Mouse (Mus musculus): ENCODE measurements around the gene Pigu. TPM values are rescaled to one million over a fixed set of nuclear protein-coding genes. Genes with fewer than 3 reads are reported as not detected.
A peak's percentile ranks its signal among the peaks of the same experiment; 100 is the strongest.

Gene Pigu
- 51.5 and 56.7 TPM in 2 replicates for polyA plus RNA-seq (2016; fragmentation: Nextera tagmentation; extraction: Ambion mirVana)

DNA sequence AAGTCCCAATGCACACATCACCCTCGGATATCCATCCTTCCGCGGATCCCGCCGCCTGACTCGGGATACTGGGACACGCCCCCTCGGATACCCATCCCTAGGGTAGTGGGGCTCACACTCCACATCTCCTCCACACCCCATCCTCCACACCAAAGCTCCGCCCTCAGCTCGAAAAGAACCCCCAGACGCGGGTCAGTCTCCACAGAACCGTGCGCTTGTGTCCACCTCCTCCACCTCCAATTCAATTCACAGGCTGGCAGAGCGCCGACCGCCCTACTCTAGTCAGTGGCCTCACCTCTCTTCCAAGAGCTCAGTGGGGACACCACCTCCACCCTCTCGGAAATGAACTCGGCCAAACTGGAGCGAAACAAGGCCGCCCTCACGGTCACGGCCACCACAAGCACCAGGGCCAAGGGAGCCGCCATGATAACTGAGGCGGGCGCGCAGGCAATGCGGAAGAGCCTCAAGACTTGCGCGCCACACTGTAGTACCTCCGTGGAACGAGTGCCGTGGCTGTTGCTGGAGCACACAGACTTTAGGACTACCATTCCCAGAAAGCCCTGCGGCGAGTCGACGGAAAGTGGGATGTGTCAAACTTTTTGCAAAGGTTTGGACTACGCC is at the start of gene Pigu:
Pigu (minus strand) TSS at position 460 of the 621 bp plus-strand sequence.
- no peaks in the 10 kb centered on the region for H3K9me3 ChIP-seq
- H3K36me3 ChIP-seq (replicated peaks) = no peaks in the 10 kb centered on the region
- H3K4me3 ChIP-seq = peak within 1 kb of the TSS; percentile 76
- peak; percentile 93 for DNase-seq (ENCODE audit: low spot score)
- no peaks in the 10 kb centered on the region for H3K27me3 ChIP-seq (replicated peaks; ENCODE audit: low read depth, poor library complexity, severe bottlenecking)
- peak within 1 kb of the TSS; percentile 90 for H3K27ac ChIP-seq (replicated peaks)
- H3K4me1 ChIP-seq = peaks cover 18% of the 10 kb centered on the region
- under 1% methylated on average over 38 of the region's 38 CpGs for WGBS

DNA sequence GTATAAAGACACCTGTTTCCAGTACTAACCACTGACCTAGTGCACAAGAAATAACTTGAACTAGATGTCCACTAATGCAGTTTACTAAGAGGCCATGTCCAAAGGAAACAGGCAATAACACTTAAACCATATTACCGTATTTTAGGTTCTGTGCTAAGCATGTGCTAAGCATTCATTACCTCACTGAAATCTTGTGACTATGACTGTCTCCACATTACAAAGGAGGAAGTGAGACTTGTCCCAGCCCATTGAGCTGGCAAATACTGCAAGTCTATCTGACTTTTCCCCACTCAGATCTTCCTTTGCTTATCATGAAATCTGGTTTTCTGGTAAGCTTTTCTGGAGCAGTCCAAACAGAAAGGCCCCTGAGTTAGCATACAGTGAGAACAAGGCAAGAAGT is 47.4 kb upstream of the Pigu start:
- Histone ChIP-seq H3K4me3 (no peak overlapping the region), H3K27ac (replicated peaks) (no peak overlapping the region), H3K4me1 (no peaks in the 10 kb centered on the region), H3K9me3 (no peaks in the 10 kb centered on the region), H3K27me3 (replicated peaks; ENCODE audit: low read depth, poor library complexity, severe bottlenecking) (no peaks in the 10 kb centered on the region), H3K36me3 (replicated peaks) (peaks cover 86% of the 10 kb centered on the region)
- DNase-seq (ENCODE audit: low spot score) = no peak
- 95% methylated on average over 1 of the region's 1 CpGs for WGBS

DNA sequence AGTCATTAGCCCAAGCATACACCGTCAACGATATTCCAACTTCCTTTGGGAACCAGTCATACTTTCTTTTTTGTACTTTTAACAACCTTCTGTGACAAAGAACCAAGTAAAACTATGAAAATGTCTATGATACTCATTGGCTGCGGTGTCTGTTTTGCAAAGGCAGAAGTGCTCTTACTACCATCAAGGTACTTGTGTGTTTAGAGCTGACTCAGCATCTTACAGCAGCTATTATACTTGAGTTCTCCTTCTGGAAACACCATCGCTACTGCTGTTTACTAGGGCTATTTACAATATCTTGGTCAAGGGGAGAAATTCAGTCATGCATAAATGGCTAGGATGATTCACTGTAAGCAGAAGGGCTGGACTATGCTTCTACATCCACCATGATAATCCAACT is 44.7 kb upstream of the Pigu start:
- 96% methylated on average over 4 of the region's 4 CpGs for WGBS
- Histone ChIP-seq H3K36me3 (replicated peaks) (peaks cover 86% of the 10 kb centered on the region), H3K9me3 (no peaks in the 10 kb centered on the region), H3K4me3 (no peak overlapping the region), H3K4me1 (no peaks in the 10 kb centered on the region), H3K27ac (replicated peaks) (no peak overlapping the region), H3K27me3 (replicated peaks; ENCODE audit: low read depth, poor library complexity, severe bottlenecking) (no peaks in the 10 kb centered on the region)
- no peak for DNase-seq (ENCODE audit: low spot score)

DNA sequence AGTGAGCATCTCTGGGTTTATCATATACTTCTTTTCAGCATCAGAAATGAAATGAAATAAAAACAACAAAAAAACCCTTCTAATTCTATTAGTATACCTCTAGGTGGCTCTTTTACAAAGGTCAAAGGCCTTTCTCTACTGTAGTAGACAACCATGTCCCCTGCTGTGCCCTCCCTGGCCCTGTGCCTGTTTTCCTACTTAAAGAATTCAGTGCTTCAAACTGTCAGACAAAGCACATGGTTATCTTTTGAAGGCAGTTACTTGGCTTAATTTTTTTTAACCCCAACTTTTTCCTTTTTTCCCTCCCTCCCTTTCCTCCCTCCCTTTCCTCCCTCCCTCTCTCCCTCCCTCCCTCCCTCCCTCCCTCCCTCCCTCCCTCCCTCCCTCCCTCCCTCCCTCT is 43.0 kb upstream of the Pigu start:
- H3K27ac ChIP-seq (replicated peaks) = no peak overlapping the region

DNA sequence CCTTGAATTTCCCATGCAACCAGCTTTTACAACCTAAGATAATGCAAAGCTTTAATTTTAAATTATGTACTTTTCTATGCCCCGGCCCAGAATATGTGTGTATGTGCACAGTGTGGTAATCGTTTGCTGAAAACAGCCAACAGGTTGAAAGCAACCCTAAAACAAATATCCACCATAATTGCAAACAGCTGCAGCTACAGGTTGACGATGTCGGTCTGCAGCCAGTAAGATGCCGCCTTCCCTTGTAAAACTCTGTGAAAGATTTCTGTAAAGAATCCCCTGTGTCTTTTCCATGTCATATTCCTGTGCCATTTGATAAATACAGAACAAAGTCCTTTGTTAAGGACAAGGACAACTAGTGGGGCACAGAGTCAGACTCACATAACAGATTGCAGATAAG is 37.4 kb upstream of the Pigu start:
- no peak overlapping the region for H3K27ac ChIP-seq (replicated peaks)
- H3K27me3 ChIP-seq (replicated peaks; ENCODE audit: low read depth, poor library complexity, severe bottlenecking) = no peaks in the 10 kb centered on the region
- no peak overlapping the region for H3K4me3 ChIP-seq
- H3K36me3 ChIP-seq (replicated peaks) = peaks cover 84% of the 10 kb centered on the region
- DNase-seq (ENCODE audit: low spot score) = no peak
- 44% methylated on average over 5 of the region's 5 CpGs for WGBS
- no peaks in the 10 kb centered on the region for H3K9me3 ChIP-seq
- H3K4me1 ChIP-seq = peaks cover 5% of the 10 kb centered on the region; the same call in 1 of the 2 replicates

More for the DNA sequence above, 43.0 kb upstream of the Pigu start:
- Histone ChIP-seq H3K9me3 (no peaks in the 10 kb centered on the region), H3K4me3 (no peak overlapping the region), H3K36me3 (replicated peaks) (peaks cover 86% of the 10 kb centered on the region), H3K27me3 (replicated peaks; ENCODE audit: low read depth, poor library complexity, severe bottlenecking) (no peaks in the 10 kb centered on the region), H3K4me1 (no peaks in the 10 kb centered on the region)
- no peak for DNase-seq (ENCODE audit: low spot score)

DNA sequence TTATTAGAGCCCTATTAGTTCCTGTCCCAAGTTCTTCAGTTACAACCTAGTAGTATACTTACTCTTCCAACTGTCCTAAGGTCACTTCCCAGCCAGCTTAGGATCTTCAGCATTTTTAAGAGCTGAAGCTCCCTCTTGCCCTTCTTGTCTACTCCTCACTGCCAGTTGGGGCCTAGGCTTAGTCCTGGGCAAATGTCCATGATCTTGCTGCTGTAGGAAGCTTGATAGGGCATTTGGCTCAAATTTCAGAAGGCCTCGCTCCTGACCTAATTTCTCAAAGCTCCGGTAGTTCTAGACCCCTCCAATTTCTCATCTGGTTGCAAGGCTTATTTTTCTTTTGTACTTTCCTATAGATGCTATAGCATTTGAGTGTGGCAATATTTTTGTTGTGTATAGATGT is 31.3 kb upstream of the Pigu start:
- no peaks in the 10 kb centered on the region for H3K9me3 ChIP-seq
- H3K27ac ChIP-seq (replicated peaks) = no peak overlapping the region
- H3K4me3 ChIP-seq = no peak overlapping the region
- H3K27me3 ChIP-seq (replicated peaks; ENCODE audit: low read depth, poor library complexity, severe bottlenecking) = peaks cover 20% of the 10 kb centered on the region
- H3K4me1 ChIP-seq = peaks cover 21% of the 10 kb centered on the region
- WGBS = 89% methylated on average over 2 of the region's 2 CpGs
- peaks cover 82% of the 10 kb centered on the region for H3K36me3 ChIP-seq (replicated peaks)
- DNase-seq (ENCODE audit: low spot score) = no peak

DNA sequence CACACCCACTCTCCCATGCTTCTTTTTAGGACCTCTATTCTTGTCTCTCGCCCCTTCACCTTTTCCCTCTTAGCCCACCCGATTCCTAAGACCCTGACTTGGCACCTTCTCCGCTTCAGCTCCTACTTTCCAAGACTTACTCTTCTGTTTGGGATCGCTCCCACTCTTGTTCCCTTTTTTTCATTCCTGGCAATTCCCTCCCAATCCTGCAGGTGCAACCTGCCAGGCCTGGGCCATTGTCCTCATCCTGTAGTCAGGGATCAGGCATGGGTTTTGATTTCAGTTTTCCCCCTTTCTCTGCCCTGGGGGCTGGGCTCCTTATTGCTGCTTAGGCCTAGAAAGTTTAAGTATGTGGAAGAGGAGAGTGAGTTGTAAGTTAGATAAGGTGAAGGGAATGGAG is 29.8 kb upstream of the Pigu start:
- peaks cover 72% of the 10 kb centered on the region for H3K36me3 ChIP-seq (replicated peaks)
- 54% methylated on average over 4 of the region's 4 CpGs for WGBS

DNA sequence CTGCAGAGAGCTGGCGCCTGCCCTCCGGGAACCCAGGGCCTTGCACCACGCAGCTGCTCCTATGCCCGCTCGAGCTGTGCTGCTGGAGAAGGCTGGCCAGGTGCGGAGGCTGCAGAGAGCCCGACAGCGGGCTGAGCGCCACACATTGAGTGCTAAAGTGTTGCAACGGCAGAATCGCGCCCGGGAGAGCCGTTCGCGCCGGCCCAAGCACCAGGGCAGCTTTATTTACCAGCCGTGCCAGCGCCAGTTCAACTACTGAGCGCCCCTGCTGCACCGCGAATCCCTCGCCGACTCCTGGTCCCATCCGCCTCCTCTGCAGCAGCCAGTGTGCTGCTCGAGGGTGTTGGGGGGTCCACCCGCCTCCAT is 29.3 kb upstream of the Pigu start:
- peaks cover 20% of the 10 kb centered on the region for H3K27me3 ChIP-seq (replicated peaks; ENCODE audit: low read depth, poor library complexity, severe bottlenecking)
- H3K9me3 ChIP-seq = no peaks in the 10 kb centered on the region
- DNase-seq (ENCODE audit: low spot score) = peak; percentile 23
- H3K27ac ChIP-seq (replicated peaks) = no peak overlapping the region
- H3K36me3 ChIP-seq (replicated peaks) = peaks cover 66% of the 10 kb centered on the region
- peak overlapping the region; percentile 21; the same call in 1 of the 2 replicates for H3K4me3 ChIP-seq
- H3K4me1 ChIP-seq = peaks cover 34% of the 10 kb centered on the region
- 16% methylated on average over 27 of the region's 27 CpGs for whole genome bisulfite sequencing

More for the DNA sequence above, 29.8 kb upstream of the Pigu start:
- Histone ChIP-seq H3K9me3 (no peaks in the 10 kb centered on the region), H3K4me3 (no peak overlapping the region), H3K4me1 (peaks cover 34% of the 10 kb centered on the region), H3K27me3 (replicated peaks; ENCODE audit: low read depth, poor library complexity, severe bottlenecking) (peaks cover 20% of the 10 kb centered on the region), H3K27ac (replicated peaks) (no peak overlapping the region)
- no peak for DNase-seq (ENCODE audit: low spot score)

DNA sequence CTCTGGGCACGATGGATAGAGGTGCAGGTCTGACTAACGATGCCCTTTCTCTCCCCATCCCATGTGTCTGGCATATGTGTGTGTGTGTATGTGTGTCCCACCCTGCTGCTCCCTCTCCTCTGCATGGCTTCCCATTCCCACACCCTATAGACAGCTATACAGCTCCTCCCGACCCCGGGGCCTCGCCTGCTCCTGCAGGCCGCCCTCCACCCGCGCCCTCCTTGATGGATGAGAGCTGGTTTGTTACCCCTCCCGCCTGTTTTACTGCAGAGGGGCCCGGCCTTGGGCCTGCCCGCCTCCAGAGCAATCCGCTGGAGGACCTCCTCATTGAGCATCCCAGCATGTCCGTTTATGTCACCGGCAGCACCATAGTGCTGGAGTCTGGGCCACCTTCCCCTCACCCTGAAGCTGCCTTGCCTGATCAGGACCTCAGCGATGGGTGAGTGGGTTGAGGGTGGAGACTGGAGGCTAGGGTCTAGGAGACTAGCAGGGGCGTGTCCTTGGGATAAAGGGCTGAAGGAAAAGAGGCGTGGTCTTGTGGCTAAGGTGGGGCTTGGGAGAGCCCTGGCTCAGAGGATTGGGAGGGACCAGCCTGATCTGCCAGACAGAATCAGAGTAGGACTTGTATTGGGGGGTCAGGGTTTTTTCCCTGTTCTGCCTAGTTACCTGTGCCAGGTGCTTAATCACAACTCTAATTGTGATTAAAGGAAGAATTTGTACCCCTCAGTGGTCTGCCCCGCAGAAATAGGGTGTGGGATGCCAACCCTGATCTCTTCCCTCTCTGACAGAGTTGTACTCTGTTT is 28.7 kb upstream of the Pigu start:
- Histone ChIP-seq H3K4me3 (0 out of 2 replicates have a peak overlapping the region, but pooled peaks have one; percentile 21), H3K27me3 (replicated peaks; ENCODE audit: low read depth, poor library complexity, severe bottlenecking) (peaks cover 20% of the 10 kb centered on the region), H3K4me1 (peaks cover 38% of the 10 kb centered on the region), H3K9me3 (no peaks in the 10 kb centered on the region), H3K36me3 (replicated peaks) (peaks cover 61% of the 10 kb centered on the region), H3K27ac (replicated peaks) (no peak overlapping the region)
- peak; percentile 14 for DNase-seq (ENCODE audit: low spot score)
- 56% methylated on average over 18 of the region's 18 CpGs for WGBS

DNA sequence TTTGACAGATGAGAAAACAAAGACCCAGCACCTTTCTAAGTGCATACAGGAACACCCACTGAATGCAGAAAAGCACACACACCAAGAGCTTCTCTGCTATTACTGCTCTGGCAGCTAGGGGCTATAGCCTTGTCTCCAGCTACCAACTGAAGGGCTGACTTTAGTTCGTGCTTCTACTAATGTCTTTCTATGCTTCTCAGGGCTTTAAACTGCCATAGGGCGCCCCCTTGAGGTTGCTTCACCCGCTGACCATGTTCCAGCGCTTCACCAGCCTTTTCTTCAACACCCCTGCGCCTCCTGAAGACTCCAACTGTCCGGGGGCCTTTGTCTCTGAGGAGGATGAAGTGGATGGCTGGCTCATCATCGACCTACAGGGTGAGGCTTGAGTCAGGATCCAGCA is 27.9 kb upstream of the Pigu start:
- Histone ChIP-seq H3K9me3 (no peaks in the 10 kb centered on the region), H3K36me3 (replicated peaks) (peaks cover 52% of the 10 kb centered on the region), H3K4me1 (peaks cover 46% of the 10 kb centered on the region), H3K4me3 (no peak overlapping the region), H3K27me3 (replicated peaks; ENCODE audit: low read depth, poor library complexity, severe bottlenecking) (peaks cover 28% of the 10 kb centered on the region), H3K27ac (replicated peaks) (no peak overlapping the region)
- DNase-seq (ENCODE audit: low spot score) = peak; percentile 79
- 32% methylated on average over 7 of the region's 7 CpGs for WGBS

DNA sequence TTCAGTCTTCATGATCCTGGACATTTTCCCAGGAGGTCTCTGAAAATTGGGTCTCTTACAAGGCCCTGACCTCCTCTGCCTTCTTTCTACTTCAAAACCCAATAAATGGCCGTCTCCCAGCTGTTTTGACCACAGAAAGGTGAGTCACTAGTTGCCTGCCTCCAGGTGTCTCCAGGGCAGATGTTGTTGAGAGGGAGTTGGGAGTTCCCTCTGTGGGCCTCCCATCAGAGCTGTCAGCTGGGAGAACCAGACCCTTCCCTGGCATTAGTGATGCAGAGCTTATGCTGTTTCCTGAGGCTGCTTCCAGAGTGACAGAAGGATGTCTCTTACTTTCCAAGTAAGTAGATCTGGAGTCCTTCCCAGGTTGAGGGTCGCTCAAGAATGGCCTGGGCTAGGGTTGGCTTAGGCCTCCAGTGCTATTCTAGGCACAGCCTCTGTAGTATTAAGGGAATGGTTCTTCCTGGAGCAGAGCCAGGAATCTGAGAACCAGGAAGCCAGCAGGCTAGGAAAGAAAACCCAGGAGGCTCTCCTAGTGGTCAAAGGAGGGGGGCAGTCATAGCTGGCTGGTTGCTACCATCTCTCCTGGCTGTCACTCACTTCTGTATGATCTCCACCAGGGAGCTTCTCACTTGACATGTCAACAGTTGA is 25.7 kb upstream of the Pigu start:
- peaks cover 47% of the 10 kb centered on the region for H3K4me1 ChIP-seq
- WGBS = 90% methylated on average over 2 of the region's 2 CpGs

DNA sequence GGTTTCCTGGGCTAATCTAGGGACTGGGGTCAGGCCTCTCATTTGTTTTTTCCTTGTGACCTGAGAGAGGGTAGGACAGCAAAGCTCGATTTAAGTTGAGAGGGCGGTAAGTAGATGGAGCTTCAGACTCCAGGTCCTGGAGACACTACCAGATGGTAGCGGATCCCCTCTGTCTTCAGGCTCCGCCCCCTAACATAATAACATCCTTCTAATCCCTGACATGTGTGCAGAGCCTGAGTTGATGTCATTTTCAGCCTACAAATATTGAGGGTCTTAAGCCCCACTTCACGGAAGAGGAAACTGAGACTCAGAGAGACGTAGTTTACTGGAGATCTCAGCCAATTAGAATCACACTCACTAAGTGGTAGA is 25.1 kb upstream of the Pigu start:
- DNase-seq (ENCODE audit: low spot score) = no peak
- Histone ChIP-seq H3K4me3 (peak overlapping the region; percentile 90), H3K9me3 (no peaks in the 10 kb centered on the region), H3K36me3 (replicated peaks) (peaks cover 24% of the 10 kb centered on the region), H3K27ac (replicated peaks) (peak overlapping the region; percentile 99), H3K4me1 (peaks cover 47% of the 10 kb centered on the region), H3K27me3 (replicated peaks; ENCODE audit: low read depth, poor library complexity, severe bottlenecking) (peaks cover 49% of the 10 kb centered on the region)
- 24% methylated on average over 6 of the region's 6 CpGs for WGBS

More for the DNA sequence above, 25.7 kb upstream of the Pigu start:
- no peak for DNase-seq (ENCODE audit: low spot score)
- Histone ChIP-seq H3K4me3 (peak overlapping the region; percentile 90), H3K36me3 (replicated peaks) (peaks cover 30% of the 10 kb centered on the region), H3K9me3 (no peaks in the 10 kb centered on the region), H3K27me3 (replicated peaks; ENCODE audit: low read depth, poor library complexity, severe bottlenecking) (peaks cover 49% of the 10 kb centered on the region), H3K27ac (replicated peaks) (no peak overlapping the region; the same call in 1 of the 2 replicates)
